Mouse (Mus musculus) inflammation-experienced regulatory T-cells, adult 6 months (primary cell): ENCODE results near the gene Slc1a3. TPM values are rescaled to one million over a fixed set of nuclear protein-coding genes. Genes with fewer than 3 reads are reported as not detected.
"Not testable (repeated sequence)": the region's sequence is repeated elsewhere in the genome, so short reads cannot be mapped to it uniquely, and the experiment has no call there.

Experiments used
- ATAC-seq: one replicate; pipeline ENCODE4 v1.8.0; 2017
- polyA plus RNA-seq, 3 experiments: library from polyadenylated mRNA; unstranded; fragments of 100-300 nt; shearing (Covaris generic); gene quantifications; one replicate each; pipeline ENCODE4 v1.2.1; 2017

Slc1a3 gene
- polyA plus RNA-seq, 3 experiments from 2014 or later, result 0.36 to 0.44 TPM; not detected in 1

- ATAC-seq, result no peak
These were observed 4.0 kb downstream of the Slc1a3 start for GRCm38 (mm10) chr15:8706613-8707012.

DNA sequence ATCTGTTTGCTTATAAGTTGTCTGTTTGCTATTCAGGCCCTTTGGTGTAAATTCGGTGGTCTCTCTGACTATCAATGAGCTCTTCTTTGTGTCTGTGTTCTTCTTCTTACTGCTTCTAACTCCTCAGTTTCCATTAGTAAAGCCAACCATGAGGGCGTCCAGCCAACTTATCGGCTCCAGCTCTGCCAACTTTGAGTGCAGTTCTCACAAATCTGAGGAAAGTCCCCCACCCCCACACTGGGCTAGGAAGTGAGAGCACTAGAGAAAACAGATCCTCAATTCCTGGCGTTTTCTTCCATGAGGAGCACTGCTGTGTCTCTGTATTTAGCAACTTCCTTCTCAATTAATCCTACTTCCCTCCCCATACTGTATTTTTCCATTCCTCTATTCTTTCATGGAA lies 4.4 kb downstream of the Slc1a3 start:
- ATAC-seq, result no peak

- not testable (repeated sequence) for ATAC-seq
These were observed 5.0 kb downstream of the Slc1a3 start for GRCm38 (mm10) chr15:8705560-8705959.

GRCm38 (mm10) chr15:8697976-8698375 lies 12.6 kb downstream of the Slc1a3 start:
- no peak for ATAC-seq

GRCm38 (mm10) chr15:8697500-8697899 lies 13.1 kb downstream of the Slc1a3 start:
- no peak for ATAC-seq

DNA sequence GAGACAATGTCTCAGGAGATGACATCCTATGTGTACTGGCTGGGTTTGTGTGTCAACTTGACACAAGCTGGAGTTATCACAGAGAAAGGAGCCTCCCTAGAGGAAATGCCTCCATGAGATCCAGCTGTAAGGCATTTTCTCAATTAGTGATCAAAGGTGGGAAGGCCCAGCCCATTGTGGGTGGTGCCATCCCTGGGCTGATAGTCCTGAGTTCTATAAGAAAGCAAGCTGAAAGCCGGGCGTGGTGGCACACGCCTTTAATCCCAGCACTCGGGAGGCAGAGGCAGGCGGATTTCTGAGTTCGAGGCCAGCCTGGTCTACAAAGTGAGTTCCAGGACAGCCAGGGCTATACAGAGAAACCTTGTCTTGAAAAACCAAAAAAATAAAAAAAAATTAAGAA lies 20.4 kb downstream of the Slc1a3 start:
- ATAC-seq, result not testable (repeated sequence)

DNA sequence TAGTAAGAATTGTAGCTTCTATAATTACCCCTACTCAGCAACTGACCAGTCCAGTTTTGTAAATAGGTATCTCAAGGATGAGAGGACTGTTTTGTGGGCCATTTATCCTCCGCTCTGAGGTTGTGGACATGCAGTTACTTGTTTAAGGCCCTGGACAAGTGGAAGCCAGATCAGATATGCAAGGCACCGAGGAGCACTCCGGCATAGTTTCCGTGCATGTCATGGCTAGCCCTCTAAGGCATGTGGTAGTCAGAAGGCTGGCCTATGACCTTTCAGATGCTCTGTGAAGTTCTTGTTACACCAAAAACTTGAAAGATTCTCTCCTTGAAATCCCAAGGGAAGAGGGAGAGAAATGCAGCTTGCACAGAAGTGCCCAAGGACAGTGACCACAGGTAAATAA lies 23.7 kb downstream of the Slc1a3 start:
- ATAC-seq, result no peak

GRCm38 (mm10) chr15:8685506-8685905 lies 25.1 kb downstream of the Slc1a3 start:
- no peak for ATAC-seq

GRCm38 (mm10) chr15:8684263-8684662 lies 26.3 kb downstream of the Slc1a3 start:
- ATAC-seq, result no peak

- ATAC-seq, result no peak
These were observed 27.7 kb downstream of the Slc1a3 start for GRCm38 (mm10) chr15:8682871-8683270.

GRCm38 (mm10) chr15:8682421-8682820 lies 28.1 kb downstream of the Slc1a3 start:
- no peak for ATAC-seq

DNA sequence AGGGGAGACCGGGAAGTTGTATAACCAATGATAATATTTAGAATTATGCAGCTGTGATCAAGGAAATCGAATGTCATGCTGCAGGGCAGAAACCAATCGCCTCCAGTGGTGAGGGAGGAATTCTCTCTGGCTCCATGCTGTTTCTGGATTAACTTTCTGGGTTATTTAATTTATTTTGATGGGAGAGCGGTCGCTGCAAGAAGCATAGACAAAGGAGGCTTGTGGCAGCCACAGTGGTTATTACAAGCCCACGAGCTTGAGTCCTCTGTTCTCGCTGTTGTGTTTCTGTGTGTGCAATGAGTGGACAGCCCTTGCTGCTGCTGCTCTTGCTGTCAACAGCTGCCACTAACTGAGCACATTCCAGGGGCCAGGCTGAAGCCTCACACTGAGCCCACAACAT lies 28.6 kb downstream of the Slc1a3 start:
- ATAC-seq, result no peak

DNA sequence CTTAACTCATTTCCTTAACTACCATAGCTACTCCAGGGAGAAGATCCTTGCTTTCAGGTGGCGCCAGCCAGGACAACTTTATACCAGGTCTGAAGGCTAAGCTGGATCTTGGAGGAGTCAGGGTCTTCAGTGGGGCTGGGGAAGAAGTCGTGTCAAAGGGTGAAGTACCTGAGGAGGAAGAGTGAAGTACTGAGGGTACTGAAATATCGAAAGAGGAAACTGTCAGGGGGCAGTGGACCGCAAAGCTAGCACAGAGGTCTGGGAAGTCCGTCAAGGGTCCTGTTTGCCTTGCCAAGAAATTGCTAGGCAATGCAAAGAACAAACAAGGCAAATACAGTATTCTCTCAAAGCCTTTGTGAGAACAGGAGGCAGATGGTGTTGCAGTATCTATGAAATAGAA lies 29.6 kb downstream of the Slc1a3 start:
- ATAC-seq, result no peak

DNA sequence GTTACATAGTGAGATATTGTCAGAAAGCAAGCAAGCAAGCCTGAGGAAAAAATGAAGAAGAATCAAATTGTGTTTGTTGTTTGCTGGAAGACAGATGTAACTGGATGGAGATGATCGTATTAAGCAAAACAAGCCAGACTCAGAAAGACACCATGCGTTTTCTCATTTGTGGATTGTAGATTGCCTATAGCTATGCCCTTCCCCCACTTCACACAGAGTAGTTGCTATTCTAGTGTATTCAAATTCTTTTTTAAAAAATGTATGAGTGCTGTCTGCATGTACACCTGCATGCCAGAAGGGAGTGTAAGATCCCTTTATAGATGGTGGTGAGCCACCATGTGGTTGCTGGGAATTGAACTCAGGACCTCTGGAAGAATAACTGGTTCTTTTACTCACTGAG lies 33.6 kb downstream of the Slc1a3 start:
- ATAC-seq, result no peak

DNA sequence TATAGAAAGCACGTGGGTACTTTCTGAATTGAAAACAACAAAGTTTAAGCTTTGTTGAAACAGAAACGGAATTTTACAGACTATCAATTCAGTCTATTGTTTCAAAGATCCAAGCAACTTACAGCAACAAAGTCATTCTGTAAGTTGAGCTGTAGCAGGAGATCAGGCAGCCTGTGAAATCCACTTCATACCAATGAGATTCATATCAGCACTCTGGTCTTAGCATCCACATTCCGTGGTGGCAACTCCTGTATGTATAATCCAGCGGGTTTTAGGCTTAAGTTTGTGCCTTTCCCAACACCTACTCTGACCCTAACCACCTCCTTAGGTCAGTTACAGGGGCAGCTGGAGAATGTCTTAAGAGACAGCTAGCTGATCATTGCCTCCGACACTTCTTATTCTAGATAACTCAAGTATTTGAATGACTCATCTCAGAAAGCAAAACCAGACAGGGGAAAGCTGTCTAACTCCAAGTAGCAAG lies 34.3 kb downstream of the Slc1a3 start:
- no peak for ATAC-seq

- no peak for ATAC-seq
These were observed 34.9 kb downstream of the Slc1a3 start for GRCm38 (mm10) chr15:8675616-8676015.

DNA sequence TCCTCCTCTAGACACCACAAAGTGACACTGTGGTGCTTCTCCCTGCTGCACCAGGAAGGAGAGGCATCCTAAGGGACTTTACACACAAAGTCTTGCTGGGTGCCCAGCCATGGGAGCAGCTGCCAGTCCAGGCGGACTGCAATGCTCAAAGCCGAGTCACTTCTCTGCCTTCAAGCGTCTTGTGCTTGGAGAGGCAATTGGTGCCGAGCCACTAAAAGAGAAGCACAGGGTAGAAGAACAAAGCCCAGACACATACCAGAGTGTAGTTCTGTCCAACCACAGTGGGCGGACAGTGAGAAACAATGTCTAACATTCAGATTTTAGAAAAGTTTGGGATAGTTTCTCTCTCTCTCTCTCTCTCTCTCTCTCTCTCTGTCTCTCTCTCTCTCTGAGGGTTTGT lies 38.0 kb downstream of the Slc1a3 start:
- ATAC-seq, result no peak

GRCm38 (mm10) chr15:8667849-8668522 lies 42.6 kb downstream of the Slc1a3 start:
- no peak for ATAC-seq

DNA sequence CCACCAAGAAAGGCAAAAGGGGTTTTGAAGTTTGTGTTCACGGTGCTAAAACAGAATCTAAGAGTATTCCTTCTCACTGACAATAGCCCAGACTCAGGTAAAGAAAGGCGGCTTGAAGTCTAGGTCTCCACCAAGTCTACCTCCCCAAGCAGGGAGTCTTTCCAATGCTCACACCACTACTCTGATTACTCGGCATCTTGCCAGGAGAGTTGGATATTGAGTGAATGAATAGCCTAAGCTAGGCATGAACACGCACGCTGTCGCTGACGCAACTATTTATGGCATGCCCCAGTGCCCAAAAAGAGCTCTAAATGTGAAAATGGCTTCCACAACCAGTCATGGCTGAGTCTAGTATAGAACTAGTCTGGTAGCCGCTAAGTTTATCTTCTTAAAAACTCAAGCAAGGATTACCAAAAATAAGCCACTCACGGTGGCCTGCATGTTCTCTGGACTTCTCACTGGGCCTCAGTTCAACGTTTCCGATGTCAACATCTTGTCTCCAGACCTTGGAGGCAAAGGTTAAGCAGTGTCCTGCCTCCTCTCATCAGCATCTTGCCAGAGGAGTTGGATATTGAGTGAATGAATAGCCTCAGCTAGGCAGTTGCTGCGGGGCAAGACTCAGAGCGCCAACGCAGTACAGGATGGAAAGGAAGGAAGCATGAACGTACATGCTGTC lies 44.8 kb downstream of the Slc1a3 start:
- ATAC-seq, result no peak

GRCm38 (mm10) chr15:8663348-8664099 lies 47.0 kb downstream of the Slc1a3 start:
- no peak for ATAC-seq

- no peak for ATAC-seq
These were observed 48.7 kb downstream of the Slc1a3 start for GRCm38 (mm10) chr15:8661856-8662255.

DNA sequence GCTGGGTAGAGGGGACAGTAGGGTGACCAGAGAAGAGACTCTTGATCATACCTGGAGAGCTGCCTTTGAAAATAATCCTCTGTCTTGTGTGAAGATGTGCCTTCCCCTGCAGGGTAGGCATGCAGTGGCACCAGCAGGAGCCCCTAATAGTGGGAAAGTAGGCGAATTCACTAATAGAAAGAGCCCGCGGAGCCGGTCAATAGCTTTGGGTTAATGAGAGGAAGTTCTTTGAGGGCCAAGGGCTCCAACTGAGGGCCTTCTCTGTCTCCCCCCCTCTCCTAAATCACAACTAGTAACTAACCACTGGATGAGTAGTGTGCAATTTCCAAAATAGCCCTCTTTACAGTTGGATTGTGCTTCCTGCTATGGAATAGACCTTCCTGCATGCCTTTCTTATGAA lies 50.6 kb downstream of the Slc1a3 start:
- ATAC-seq, result no peak

DNA sequence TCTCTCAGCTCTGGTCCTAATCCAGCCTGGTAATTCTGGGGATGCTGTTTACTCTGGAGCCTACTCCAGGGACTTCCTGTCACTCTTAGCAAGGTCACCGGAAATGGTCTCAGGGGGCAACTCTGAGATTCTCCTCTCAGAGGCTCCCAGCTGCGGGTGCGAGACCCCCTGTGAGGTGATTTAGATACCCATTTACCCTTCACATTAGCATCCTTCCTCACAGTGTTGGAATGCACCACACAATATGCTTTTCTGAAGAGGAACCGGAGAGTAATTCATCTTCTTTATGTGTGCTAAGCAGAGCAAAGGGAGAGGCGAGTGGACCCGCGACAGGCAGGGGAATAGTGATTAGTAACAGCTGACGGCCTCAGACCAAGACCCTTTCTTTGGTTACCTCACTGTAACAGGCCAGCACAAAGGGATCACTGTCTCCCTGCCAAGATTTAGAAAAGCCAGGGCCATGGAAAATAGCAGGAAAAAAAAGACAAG lies 51.0 kb downstream of the Slc1a3 start:
- no peak for ATAC-seq
